Mouse (Mus musculus) cerebellum, adult 2 months (tissue): ENCODE measurements at regions not wholly inside any gene's neighbourhood (a gene's known extent, or its start where the extent isn't known, plus 50 kb on each side); places are given as distances from the start of the nearest gene placed in this dataset.

Source experiments
- DNase-seq, 2 experiments: peaks; one replicate each; pipeline ENCODE4 v3.0.0; 2021
- H3K27ac ChIP-seq: fragments of 200-500 bp; 2 replicates; pipeline ENCODE4 v1.5.1; 2012; ENCODE audit warnings: low read length, control low read depth, inconsistent platforms; ENCODE audit not compliant: insufficient read depth
- H3K27me3 ChIP-seq: fragments of 200-500 bp; 2 replicates; pipeline ENCODE4 v1.6.1; 2012; ENCODE audit warnings: inconsistent platforms, mild to moderate bottlenecking, low read length, moderate library complexity; ENCODE audit not compliant: control insufficient read depth, insufficient read depth
- H3K4me1 ChIP-seq: fragments of 200-500 bp; 2 replicates; pipeline ENCODE4 v1.6.1; 2011; ENCODE audit warnings: low read length; ENCODE audit not compliant: control insufficient read depth, insufficient read depth
- H3K4me3 ChIP-seq: fragments of 200-500 bp; replicated peaks from 2 replicates; pipeline ENCODE3; 2011; ENCODE audit warnings: mild to moderate bottlenecking, low read depth, low read length, control low read depth; ENCODE audit not compliant: insufficient read depth
- CTCF ChIP-seq: fragments of 200-500 bp; IDR thresholded peaks from 2 replicates; pipeline ENCODE4 v1.5.1; 2011; ENCODE audit warnings: low read depth, mild to moderate bottlenecking, control low read depth, low read length, moderate library complexity, borderline replicate concordance; ENCODE audit not compliant: insufficient read depth
- POLR2A ChIP-seq: fragments of 200-500 bp; IDR thresholded peaks from 2 replicates; pipeline ENCODE4 v1.6.1; 2011; ENCODE audit warnings: low read length, control low read depth, borderline replicate concordance; ENCODE audit not compliant: insufficient read depth
- WGBS: fragments of 180-500 bp; shearing (Covaris S2); methylation state at CpG from one replicate; pipeline ENCODE4 v1.1.7; 2018; 5-methylcytosine and 5-hydroxymethylcytosine counted together

DNA sequence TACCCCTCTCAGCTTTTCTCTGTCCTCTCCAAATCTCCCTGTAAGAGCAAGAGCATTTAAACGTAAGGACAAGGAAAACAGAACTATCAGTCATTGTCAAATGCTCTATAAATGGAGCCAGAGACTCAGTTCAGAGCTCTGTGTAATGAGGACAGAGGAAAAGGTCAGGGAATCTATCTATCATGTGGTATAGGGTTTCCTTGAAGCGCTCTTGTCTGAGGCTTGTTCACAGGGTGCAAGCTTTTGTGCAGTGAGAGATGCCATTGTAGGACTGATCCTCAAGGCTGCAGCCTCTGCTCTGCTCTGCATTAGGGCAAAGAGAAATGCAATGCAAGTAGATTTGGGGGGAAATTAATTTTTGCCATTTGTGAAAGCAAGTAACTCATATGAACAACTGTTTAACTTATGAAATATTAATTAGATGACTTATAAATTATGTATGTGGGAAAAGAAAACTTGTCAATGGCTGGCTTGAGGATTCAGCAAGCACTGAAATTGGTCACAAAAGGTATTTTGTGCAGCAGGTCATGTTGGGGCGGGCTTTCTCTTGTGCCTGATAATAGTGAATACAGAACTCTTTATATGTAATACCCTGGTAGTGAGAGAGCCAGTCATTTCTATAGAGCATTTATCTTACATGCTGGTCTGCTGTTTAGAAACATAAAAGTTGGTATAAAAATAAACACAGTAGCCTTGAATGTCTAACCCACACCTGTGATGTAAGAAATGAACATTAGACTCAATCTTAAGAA, 104.0 kb upstream of the Ednrb start:
- WGBS = 35% methylated on average over 3 of the region's 3 CpGs
- Histone ChIP-seq H3K4me3 (no peak overlapping the region), H3K27me3 (no peaks in the 10 kb centered on the region), H3K27ac (no peak overlapping the region), H3K4me1 (no peaks in the 10 kb centered on the region)
- no peak for DNase-seq
- TF ChIP-seq CTCF (no peak), POLR2A (no peak)

DNA sequence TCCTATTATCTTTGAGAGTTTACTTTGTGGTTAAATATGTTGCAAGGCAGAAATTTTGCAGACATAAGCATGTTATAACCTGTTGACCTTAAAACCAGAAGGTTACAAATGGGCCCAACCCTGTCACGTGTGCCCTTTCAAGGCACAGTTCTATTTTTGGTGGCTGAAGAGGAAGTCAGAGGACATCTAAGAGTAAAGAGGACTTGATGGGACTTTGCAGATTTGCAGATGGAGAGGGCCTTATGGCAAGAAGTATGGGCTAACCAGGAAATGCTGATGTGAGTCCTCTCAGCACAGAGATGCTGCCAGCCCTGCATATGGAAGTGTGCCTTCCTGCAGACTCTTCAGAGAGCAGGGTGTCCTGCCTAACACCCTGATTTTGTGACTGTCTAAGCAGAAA, 101.6 kb upstream of the Ednrb start:
- Histone ChIP-seq H3K4me3 (no peak overlapping the region), H3K27me3 (no peaks in the 10 kb centered on the region), H3K27ac (no peak overlapping the region), H3K4me1 (no peaks in the 10 kb centered on the region)
- no peak for TF ChIP-seq CTCF
- TF ChIP-seq POLR2A = no peak
- WGBS = 77% methylated on average over 1 of the region's 1 CpGs
- DNase-seq = no peak

DNA sequence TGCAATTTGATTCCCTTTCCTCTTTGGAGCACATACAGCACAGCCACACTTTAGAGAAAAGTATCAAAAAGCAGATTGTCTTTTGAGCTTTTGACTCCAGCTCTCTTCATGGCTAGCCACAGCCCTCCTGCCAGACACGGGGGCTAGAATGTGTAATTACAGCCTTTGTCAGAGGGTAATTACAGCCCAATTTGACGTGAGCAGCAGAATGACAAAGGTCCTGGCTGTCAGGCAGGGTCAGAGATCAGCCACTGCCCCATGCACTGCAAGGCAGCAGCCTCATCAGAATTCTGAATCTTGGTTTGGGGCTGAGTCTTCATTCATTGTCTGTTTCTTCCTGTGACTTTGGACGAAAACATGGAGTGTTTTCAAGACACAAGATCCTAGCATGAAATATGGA, 95.7 kb upstream of the Ednrb start:
- Histone ChIP-seq H3K4me1 (no peaks in the 10 kb centered on the region), H3K4me3 (no peak overlapping the region), H3K27me3 (no peaks in the 10 kb centered on the region), H3K27ac (no peak overlapping the region)
- TF ChIP-seq CTCF (no peak), POLR2A (no peak)
- DNase-seq = no peak
- WGBS = 5% methylated on average over 3 of the region's 3 CpGs

- TF ChIP-seq CTCF (no peak), POLR2A (no peak)
- H3K4me3 ChIP-seq = no peak overlapping the region
- no peak overlapping the region for H3K27ac ChIP-seq
- DNase-seq = no peak
- no peaks in the 10 kb centered on the region for H3K4me1 ChIP-seq
- no peaks in the 10 kb centered on the region for H3K27me3 ChIP-seq
- 76% methylated on average over 5 of the region's 5 CpGs for WGBS
Observed at GRCm38 (mm10) chr14:103938937-103939336, 94.7 kb upstream of the Ednrb start.

DNA sequence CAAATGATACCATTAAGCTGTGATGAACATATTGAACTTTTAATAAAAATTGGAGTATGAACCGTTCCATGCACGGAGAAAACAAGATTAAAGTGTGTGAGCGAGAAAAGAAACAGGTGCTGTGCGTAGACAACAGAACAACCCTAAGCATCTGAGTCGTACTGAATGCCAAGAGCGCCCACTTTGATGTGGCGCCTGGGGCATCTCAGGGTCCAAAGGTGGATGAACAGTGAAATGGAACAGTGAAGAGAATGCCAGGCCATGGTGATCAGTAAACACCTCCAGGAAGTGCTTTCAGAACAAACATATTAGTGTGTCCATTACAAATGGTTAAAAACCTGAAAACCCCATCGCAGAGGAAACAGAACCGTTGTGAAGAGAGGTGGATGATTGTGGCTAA, 94.0 kb upstream of the Ednrb start:
- H3K4me3 ChIP-seq = no peak overlapping the region
- TF ChIP-seq CTCF = no peak
- no peak for DNase-seq
- no peak overlapping the region for H3K27ac ChIP-seq
- WGBS = 92% methylated on average over 9 of the region's 9 CpGs
- H3K27me3 ChIP-seq = no peaks in the 10 kb centered on the region
- no peaks in the 10 kb centered on the region for H3K4me1 ChIP-seq

DNA sequence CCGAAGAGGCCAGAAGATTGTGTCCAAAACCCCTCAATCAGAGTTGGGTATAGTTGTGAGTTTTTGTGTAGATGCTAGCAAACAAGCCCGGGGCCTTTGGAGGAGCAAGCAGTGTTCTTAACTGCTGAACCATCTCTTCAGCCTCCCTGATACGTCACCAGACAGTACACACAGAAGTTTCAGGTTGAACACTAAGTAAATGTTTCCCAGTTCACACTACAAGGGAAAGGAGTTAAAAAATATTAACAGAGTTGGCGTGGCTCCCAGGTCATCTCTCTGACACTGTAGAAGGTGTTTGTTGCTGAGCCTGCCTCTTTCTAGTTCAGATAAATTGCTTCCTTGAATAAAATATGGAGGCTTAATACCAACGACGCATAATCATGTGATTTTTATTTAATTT, 93.5 kb upstream of the Ednrb start:
- Histone ChIP-seq H3K27ac (no peak overlapping the region), H3K4me3 (no peak overlapping the region), H3K27me3 (no peaks in the 10 kb centered on the region), H3K4me1 (no peaks in the 10 kb centered on the region)
- DNase-seq = no peak
- WGBS = 88% methylated on average over 6 of the region's 6 CpGs
- TF ChIP-seq CTCF (no peak), POLR2A (no peak)

GRCm38 (mm10) chr14:103933813-103934212, 89.6 kb upstream of the Ednrb start:
- WGBS = 90% methylated on average over 3 of the region's 3 CpGs
- TF ChIP-seq CTCF (no peak), POLR2A (no peak)
- H3K4me3 ChIP-seq = no peak overlapping the region
- H3K27ac ChIP-seq = no peak overlapping the region
- no peaks in the 10 kb centered on the region for H3K27me3 ChIP-seq
- H3K4me1 ChIP-seq = no peaks in the 10 kb centered on the region
- DNase-seq = no peak

GRCm38 (mm10) chr14:103932170-103932569, 88.0 kb upstream of the Ednrb start:
- no peaks in the 10 kb centered on the region for H3K27me3 ChIP-seq
- no peak overlapping the region for H3K4me3 ChIP-seq
- H3K4me1 ChIP-seq = no peaks in the 10 kb centered on the region
- no peak overlapping the region for H3K27ac ChIP-seq
- WGBS = 75% methylated on average over 7 of the region's 7 CpGs
- TF ChIP-seq CTCF (no peak), POLR2A (no peak)
- no peak for DNase-seq
